Mouse (Mus musculus): ENCODE measurements around the gene Bri3. TPM values are rescaled to one million over a fixed set of nuclear protein-coding genes. Genes with fewer than 3 reads are reported as not detected.

Bri3 gene
- total RNA-seq, 4 experiments from 2014 or later, result 63.5 to 74.4 (median 72.5) TPM

GRCm38 (mm10) chr5:144261309-144261708 is 17.1 kb downstream of the Bri3 start:
- DNase-seq (ENCODE audit: low spot score in 2 of 2), result no peak

- DNase-seq (ENCODE audit: low spot score in 2 of 2), result no peak
Observed at GRCm38 (mm10) chr5:144261829-144262228, 17.6 kb downstream of the Bri3 start.

GRCm38 (mm10) chr5:144263082-144263481 is 18.8 kb downstream of the Bri3 start:
- no peak for DNase-seq (ENCODE audit: low spot score in 2 of 2)

GRCm38 (mm10) chr5:144263496-144263895 is 19.3 kb downstream of the Bri3 start:
- no peak for DNase-seq (ENCODE audit: low spot score in 2 of 2)

- no peak for DNase-seq (ENCODE audit: low spot score in 2 of 2)
Observed at GRCm38 (mm10) chr5:144267535-144268241, 23.5 kb downstream of the Bri3 start.

- no peak for DNase-seq (ENCODE audit: low spot score in 2 of 2)
Observed at GRCm38 (mm10) chr5:144269926-144270325, 25.7 kb downstream of the Bri3 start.

- no peak for DNase-seq (ENCODE audit: low spot score in 2 of 2)
Observed at GRCm38 (mm10) chr5:144270420-144270819, 26.2 kb downstream of the Bri3 start.

GRCm38 (mm10) chr5:144271118-144271517 is 26.9 kb downstream of the Bri3 start:
- no peak for DNase-seq (ENCODE audit: low spot score in 2 of 2)

- DNase-seq (ENCODE audit: low spot score in 2 of 2), result no peak
Observed at GRCm38 (mm10) chr5:144271772-144272171, 27.5 kb downstream of the Bri3 start.

GRCm38 (mm10) chr5:144274904-144275303 is 30.7 kb downstream of the Bri3 start:
- DNase-seq (ENCODE audit: low spot score in 2 of 2), result no peak

- DNase-seq (ENCODE audit: low spot score in 2 of 2), result no peak
Observed at GRCm38 (mm10) chr5:144276898-144277630, 32.8 kb downstream of the Bri3 start.

- no peak for DNase-seq (ENCODE audit: low spot score in 2 of 2)
Observed at GRCm38 (mm10) chr5:144278374-144278960, 34.2 kb downstream of the Bri3 start.

- no peak for DNase-seq (ENCODE audit: low spot score in 2 of 2)
Observed at GRCm38 (mm10) chr5:144279081-144279541, 34.9 kb downstream of the Bri3 start.

GRCm38 (mm10) chr5:144279926-144280325 is 35.7 kb downstream of the Bri3 start:
- DNase-seq (ENCODE audit: low spot score in 2 of 2), result no peak

GRCm38 (mm10) chr5:144282470-144283260 is 38.4 kb downstream of the Bri3 start:
- DNase-seq (ENCODE audit: low spot score in 2 of 2), result no peak

- DNase-seq (ENCODE audit: low spot score in 2 of 2), result no peak
Observed at GRCm38 (mm10) chr5:144283551-144284031, 39.4 kb downstream of the Bri3 start.

GRCm38 (mm10) chr5:144284599-144284998 is 40.4 kb downstream of the Bri3 start:
- no peak for DNase-seq (ENCODE audit: low spot score in 2 of 2)

GRCm38 (mm10) chr5:144286591-144287266 is 42.5 kb downstream of the Bri3 start:
- no peak for DNase-seq (ENCODE audit: low spot score in 2 of 2)

- DNase-seq (ENCODE audit: low spot score in 2 of 2), result no peak
Observed at GRCm38 (mm10) chr5:144287267-144287820, 43.1 kb downstream of the Bri3 start.

- DNase-seq (ENCODE audit: low spot score in 2 of 2), result no peak
Observed at GRCm38 (mm10) chr5:144288391-144288790, 44.2 kb downstream of the Bri3 start.

Data from left cerebral cortex, adult 8-10 months (tissue).